Mouse (Mus musculus) CH12.LX (cell line): ENCODE results near the gene Srebf2.

ENCODE experiments used
- BHLHE40 ChIP-seq: IDR thresholded peaks from 2 replicates; pipeline ENCODE4 v1.6.1; 2011; ENCODE audit warnings: mild to moderate bottlenecking, low read depth, low read length, improper control_type of control experiment
- CHD2 ChIP-seq: IDR thresholded peaks from 2 replicates; pipeline ENCODE4 v1.6.1; 2011; ENCODE audit warnings: low read length, improper control_type of control experiment
- CTCF ChIP-seq, 2 experiments: IDR thresholded peaks in 1 of 2; conservative IDR thresholded peaks in 1 of 2; 2 replicates each; pipeline ENCODE4 v1.5.1; 2011 to 2012; ENCODE audit warnings: low read depth in 2 of 2, low read length in 2 of 2, improper control_type of control experiment in 1 of 2, inconsistent platforms in 1 of 2, mild to moderate bottlenecking in 1 of 2, moderate library complexity in 1 of 2
- E2F4 ChIP-seq: IDR thresholded peaks from 2 replicates; pipeline ENCODE4 v1.6.1; 2011; ENCODE audit warnings: low read depth, low read length, improper control_type of control experiment; ENCODE audit not compliant: insufficient replicate concordance
- EP300 ChIP-seq: IDR thresholded peaks from 2 replicates; pipeline ENCODE4 v1.6.1; 2011; ENCODE audit warnings: low read length, improper control_type of control experiment
- JUN ChIP-seq: IDR thresholded peaks from 2 replicates; pipeline ENCODE4 v1.6.1; 2011; ENCODE audit warnings: low read depth, mild to moderate bottlenecking, low read length, improper control_type of control experiment, moderate library complexity; ENCODE audit not compliant: insufficient read depth
- MAX ChIP-seq: IDR thresholded peaks from 2 replicates; pipeline ENCODE4 v1.6.1; 2011; ENCODE audit warnings: low read length, improper control_type of control experiment
- NRF1 ChIP-seq: IDR thresholded peaks from 2 replicates; pipeline ENCODE4 v1.6.1; 2014; ENCODE audit warnings: low read depth, mild to moderate bottlenecking, inconsistent platforms, low read length, improper control_type of control experiment, moderate library complexity
- POLR2A ChIP-seq: IDR thresholded peaks from 2 replicates; pipeline ENCODE4 v1.6.1; 2011; ENCODE audit warnings: low read depth, mild to moderate bottlenecking, improper control_type of control experiment, low read length
- POLR2AphosphoS2 ChIP-seq: IDR thresholded peaks from 2 replicates; pipeline ENCODE4 v1.6.1; 2011; ENCODE audit warnings: low read depth, low read length, improper control_type of control experiment
- RAD21 ChIP-seq: IDR thresholded peaks from 2 replicates; pipeline ENCODE4 v1.6.1; 2011; ENCODE audit warnings: low read depth, mild to moderate bottlenecking, low read length, improper control_type of control experiment, moderate library complexity
- USF2 ChIP-seq: conservative IDR thresholded peaks from 2 replicates; pipeline ENCODE4 v1.6.1; 2011; ENCODE audit warnings: low read depth, low read length, improper control_type of control experiment
- ZC3H11A ChIP-seq: IDR thresholded peaks from 2 replicates; pipeline ENCODE4 v1.6.1; 2012; ENCODE audit warnings: low read depth, mild to moderate bottlenecking, inconsistent platforms, low read length, improper control_type of control experiment

- TF ChIP-seq RAD21 (peak; percentile 4), POLR2AphosphoS2 (peak; percentile 53), CTCF (conservative IDR thresholded peaks at IDR 0.05 in 1 of 2, IDR thresholded peaks at IDR 0.05 in 1 of 2; ENCODE audit: low read depth in 2 of 2, low read length in 2 of 2) (peak in 1 of 2 experiments; percentile 35; a peak in 2 of 4 replicates), CHD2 (no peak), ZC3H11A (no peak), EP300 (no peak), POLR2A (peak; percentile 57; the same call in 1 of the 2 replicates), MAX (no peak), BHLHE40 (peak; percentile 86), JUN (no peak), NRF1 (no peak), USF2 (no peak), E2F4 (no peak)
Observed at GRCm38 (mm10) chr15:82211911-82212751, 65.2 kb downstream of the Srebf2 start.
